Mouse (Mus musculus) embryonic facial prominence, embryonic 12.5 days (tissue): ENCODE data around the gene Rad51c. TPM values are rescaled to one million over a fixed set of nuclear protein-coding genes. Genes with fewer than 3 reads are reported as not detected.
A peak's percentile ranks its signal among the peaks of the same experiment; 100 is the strongest.
"Not testable (repeated sequence)": the region's sequence is repeated elsewhere in the genome, so short reads cannot be mapped to it uniquely, and the experiment has no call there.

ENCODE experiments used
- ATAC-seq: fragments of 200-750 bp; cut with Nextera tagmentation; 2 replicates; pipeline ENCODE4 v1.8.0; 2017; ENCODE audit not compliant: insufficient number of reproducible peaks, insufficient read depth, low FRiP score, low TSS enrichment
- H3K27ac ChIP-seq: fragments of 300-500 bp; sonication (generic); 2 replicates; pipeline ENCODE4 v1.5.1; 2016; ENCODE audit warnings: mild to moderate bottlenecking
- H3K27me3 ChIP-seq: fragments of 300-500 bp; sonication (generic); 2 replicates; pipeline ENCODE4 v1.6.1; 2016; ENCODE audit warnings: mild to moderate bottlenecking, moderate library complexity
- H3K36me3 ChIP-seq: fragments of 300-500 bp; sonication (generic); 2 replicates; pipeline ENCODE4 v1.6.1; 2016; ENCODE audit warnings: mild to moderate bottlenecking
- H3K4me1 ChIP-seq: fragments of 300-500 bp; sonication (generic); 2 replicates; pipeline ENCODE4 v1.6.1; 2016
- H3K4me2 ChIP-seq: fragments of 300-500 bp; sonication (generic); replicated peaks from 2 replicates; pipeline ENCODE4 v1.6.1; 2016; ENCODE audit warnings: mild to moderate bottlenecking, moderate library complexity
- H3K4me3 ChIP-seq: fragments of 300-500 bp; sonication (generic); 2 replicates; pipeline ENCODE4 v1.5.1; 2016; ENCODE audit warnings: mild to moderate bottlenecking
- H3K9ac ChIP-seq: fragments of 300-500 bp; sonication (generic); 2 replicates; pipeline ENCODE4 v1.6.1; 2016; ENCODE audit warnings: mild to moderate bottlenecking, moderate library complexity
- H3K9me3 ChIP-seq: fragments of 300-500 bp; sonication (generic); 2 replicates; pipeline ENCODE4 v1.6.1; 2016; ENCODE audit warnings: mild to moderate bottlenecking, moderate library complexity
- WGBS: fragments of 180-500 bp; shearing (Covaris S2); methylation state at CpG from one replicate; pipeline ENCODE4 v1.1.7; 2016; 5-methylcytosine and 5-hydroxymethylcytosine counted together
- polyA plus RNA-seq: library from polyadenylated mRNA; unstranded; fragments of >200 nt; fragmentation: Nextera tagmentation; extraction: Ambion mirVana; gene quantifications from 2 replicates; pipeline ENCODE4 v1.2.1, GENCODE M21; 2016

Rad51c gene
- polyA plus RNA-seq: 10.6 TPM in 2 replicates

DNA sequence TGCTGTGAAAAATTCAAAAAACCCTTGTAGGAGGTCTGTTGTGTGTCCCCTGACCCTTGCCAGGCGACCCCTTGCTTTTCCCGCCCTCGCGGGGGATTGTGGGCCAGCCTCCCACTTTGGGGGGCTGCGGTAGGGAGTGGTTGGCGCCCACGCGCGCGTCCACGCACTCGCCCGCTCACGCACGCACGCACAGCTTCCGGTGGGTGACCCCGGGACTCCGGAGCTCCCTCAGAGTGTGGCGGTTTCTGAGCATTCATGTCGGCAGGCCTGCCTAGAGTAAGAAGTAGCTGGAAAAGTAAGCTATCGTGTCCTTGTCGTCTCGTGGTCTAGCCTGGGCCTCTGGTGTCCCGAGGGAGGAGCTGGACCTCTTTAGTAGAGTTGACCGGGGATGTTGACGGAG is at the start of gene Rad51c, which contains the start of gene Tex14:
Rad51c (minus strand) TSS at position 79 of the 400 bp plus-strand sequence.
Tex14 (plus strand) TSS at position 190 of the 400 bp plus-strand sequence.
- peak within 1 kb of the TSS; percentile 55 for H3K9ac ChIP-seq
- no peaks in the 10 kb centered on the region for H3K9me3 ChIP-seq
- no peak for ATAC-seq
- peak within 1 kb of the TSS; percentile 46 for H3K4me3 ChIP-seq
- WGBS: 76% methylated on average over 27 of the region's 27 CpGs
- peaks cover 4% of the 10 kb centered on the region; the same call in 1 of the 2 replicates for H3K4me1 ChIP-seq
- H3K27me3 ChIP-seq: no peaks in the 10 kb centered on the region
- H3K27ac ChIP-seq: peak within 1 kb of the TSS; percentile 93
- H3K36me3 ChIP-seq: no peaks in the 10 kb centered on the region
- peak within 1 kb of the TSS; percentile 52 for H3K4me2 ChIP-seq

DNA sequence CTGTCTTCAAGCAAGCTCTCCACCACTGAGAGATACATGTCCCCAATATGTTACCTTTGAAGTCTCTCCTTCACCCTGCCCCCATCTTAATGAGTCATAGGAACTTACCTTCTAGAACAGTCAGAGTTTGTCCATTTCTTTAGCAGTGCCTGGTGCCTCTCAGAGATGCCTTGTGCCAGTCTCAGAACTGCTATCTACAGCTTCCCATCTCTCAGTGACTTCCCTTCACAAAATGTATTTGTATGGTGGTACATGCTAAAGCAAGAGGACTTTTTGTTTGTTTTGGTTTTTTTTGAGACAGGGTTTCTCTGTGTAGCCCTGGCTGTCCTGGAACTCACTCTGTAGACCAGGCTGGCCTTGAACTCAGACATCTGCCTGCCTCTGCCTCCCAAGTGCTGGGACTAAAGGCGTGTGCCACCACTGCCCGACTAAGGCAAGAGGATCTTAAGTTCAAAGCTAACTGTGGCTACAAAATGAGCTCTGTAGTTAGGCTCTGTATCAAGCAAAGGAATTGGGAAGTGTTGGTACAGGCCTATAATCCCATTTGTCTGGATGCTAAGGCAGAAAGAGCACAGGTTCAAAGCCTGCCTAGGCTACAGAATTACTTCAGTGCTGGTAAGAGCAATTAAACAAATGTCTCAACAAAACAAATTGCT is 49.4 kb upstream of the Rad51c start:
- Histone ChIP-seq H3K4me3 (no peak overlapping the region), H3K4me2 (no peak overlapping the region), H3K36me3 (no peaks in the 10 kb centered on the region), H3K27ac (no peak overlapping the region), H3K27me3 (no peaks in the 10 kb centered on the region), H3K9ac (no peak overlapping the region), H3K9me3 (no peaks in the 10 kb centered on the region), H3K4me1 (peaks cover 7% of the 10 kb centered on the region; the same call in 1 of the 2 replicates)
- no peak for ATAC-seq
- 85% methylated on average over 2 of the region's 2 CpGs for WGBS

DNA sequence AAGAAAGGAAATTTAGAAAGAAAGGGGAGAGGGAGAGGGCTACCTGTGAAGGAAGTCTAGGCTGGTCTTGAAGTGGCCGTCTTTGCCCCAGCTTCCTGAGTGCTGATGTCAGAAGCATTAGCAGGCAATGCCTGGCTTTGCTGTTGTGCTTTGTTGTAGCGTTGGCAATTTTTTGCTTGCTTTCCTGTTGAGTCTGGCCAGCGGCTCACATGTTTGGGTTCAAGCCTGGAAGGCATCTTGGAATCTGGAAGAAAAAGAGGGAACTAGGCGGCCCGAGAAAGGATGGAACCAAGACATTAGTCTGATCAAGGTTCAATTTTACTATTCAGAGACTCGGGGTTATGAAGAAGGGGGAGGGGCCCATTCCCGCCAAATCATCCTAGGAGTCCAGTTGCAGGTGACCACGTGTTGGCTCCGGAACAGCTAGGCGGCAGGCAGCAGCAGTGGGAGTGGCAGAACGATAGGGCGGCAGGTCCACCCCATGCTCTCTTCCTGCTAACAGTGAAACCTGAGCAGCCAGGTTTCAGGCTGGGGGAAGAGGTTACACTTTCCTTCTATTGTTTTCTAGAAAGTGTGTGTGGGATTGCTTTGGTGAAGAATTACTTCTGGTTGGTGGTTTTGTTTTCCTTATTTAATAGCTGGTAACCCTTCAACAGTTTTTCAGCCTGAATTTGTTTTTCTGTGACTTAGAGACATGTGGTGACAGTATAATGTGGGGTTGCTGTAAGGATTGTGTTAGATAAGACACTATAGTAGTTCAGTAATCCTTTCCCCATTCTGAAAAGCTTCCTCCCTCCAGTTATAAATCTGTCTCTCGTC is 48.7 kb upstream of the Rad51c start:
- WGBS: 18% methylated on average over 13 of the region's 13 CpGs
- Histone ChIP-seq H3K27me3 (no peaks in the 10 kb centered on the region), H3K36me3 (no peaks in the 10 kb centered on the region), H3K9me3 (no peaks in the 10 kb centered on the region), H3K4me1 (peaks cover 7% of the 10 kb centered on the region; the same call in 1 of the 2 replicates), H3K4me3 (no peak overlapping the region), H3K9ac (no peak overlapping the region), H3K4me2 (peak overlapping the region; percentile 14), H3K27ac (no peak overlapping the region)
- ATAC-seq: no peak

DNA sequence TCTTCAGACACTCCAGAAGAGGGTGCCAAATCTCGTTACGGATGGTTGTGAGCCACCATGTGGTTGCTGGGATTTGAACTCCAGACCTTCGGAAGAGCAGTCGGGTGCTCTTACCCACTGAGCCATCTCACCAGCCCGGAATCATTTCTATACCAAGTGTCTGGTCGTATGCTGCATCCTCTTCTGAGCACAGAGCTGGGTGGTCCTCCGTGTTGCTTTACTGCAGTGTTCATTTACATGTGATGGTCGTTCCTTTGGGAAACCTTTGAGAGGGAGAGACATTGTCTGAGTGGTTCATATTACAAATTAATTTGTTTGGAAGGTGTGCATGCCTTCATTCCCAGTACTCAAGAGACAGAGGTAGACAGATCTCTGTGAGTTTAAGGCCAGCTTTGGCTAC is 48.0 kb upstream of the Rad51c start:
- H3K9ac ChIP-seq, ATAC-seq, H3K4me1 ChIP-seq, H3K4me3 ChIP-seq, H3K36me3 ChIP-seq, H3K9me3 ChIP-seq, H3K27ac ChIP-seq, H3K27me3 ChIP-seq: not testable (repeated sequence)
- H3K4me2 ChIP-seq: peak overlapping the region; percentile 14
- 71% methylated on average over 8 of the region's 8 CpGs for WGBS

DNA sequence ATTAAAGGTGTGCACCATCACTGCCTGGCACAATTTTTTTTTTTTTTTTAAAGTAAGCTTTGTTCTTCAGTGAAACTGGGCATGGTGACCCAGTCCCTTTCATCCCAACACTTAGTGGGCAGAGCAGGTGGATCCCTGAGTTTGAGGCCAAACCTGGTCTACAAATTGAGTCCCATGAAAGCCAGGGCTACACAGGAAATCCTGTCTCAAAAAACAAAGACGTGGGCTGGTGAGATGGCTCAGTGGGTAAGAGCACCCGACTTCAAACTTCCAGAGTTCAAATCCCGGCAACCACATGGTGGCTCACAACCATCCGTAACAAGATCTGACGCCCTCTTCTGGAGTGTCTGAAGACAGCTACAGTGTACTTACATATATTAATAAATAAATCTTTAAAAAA is 45.1 kb upstream of the Rad51c start:
- WGBS: 61% methylated on average over 5 of the region's 5 CpGs
- H3K27me3 ChIP-seq, H3K4me1 ChIP-seq, H3K4me3 ChIP-seq, H3K36me3 ChIP-seq, ATAC-seq, H3K9ac ChIP-seq, H3K9me3 ChIP-seq, H3K27ac ChIP-seq, H3K4me2 ChIP-seq: not testable (repeated sequence)

DNA sequence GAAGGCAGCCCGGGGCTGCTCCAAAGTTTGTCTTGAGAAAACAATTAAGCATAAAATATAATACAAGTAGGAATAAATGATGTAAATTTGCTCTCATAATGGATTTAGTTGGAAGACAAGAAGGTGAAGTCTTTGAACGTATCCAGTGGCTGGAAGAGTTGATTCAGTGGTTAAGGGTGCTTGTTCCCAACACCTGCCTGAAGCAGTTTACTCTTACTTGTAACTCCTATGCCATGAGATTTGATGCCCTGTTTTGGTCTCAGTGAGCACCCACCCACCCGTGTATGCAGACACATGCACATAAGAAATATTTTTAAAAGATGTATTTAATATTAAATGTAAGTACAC is 44.4 kb upstream of the Rad51c start:
- no peak overlapping the region for H3K4me3 ChIP-seq
- H3K9me3 ChIP-seq: no peaks in the 10 kb centered on the region
- ATAC-seq: no peak
- peak overlapping the region; percentile 72 for H3K27ac ChIP-seq
- H3K4me1 ChIP-seq: peaks cover 7% of the 10 kb centered on the region; the same call in 1 of the 2 replicates
- no peaks in the 10 kb centered on the region for H3K36me3 ChIP-seq
- no peak overlapping the region for H3K9ac ChIP-seq
- 13% methylated on average over 3 of the region's 3 CpGs for WGBS
- H3K4me2 ChIP-seq: no peak overlapping the region
- no peaks in the 10 kb centered on the region for H3K27me3 ChIP-seq

DNA sequence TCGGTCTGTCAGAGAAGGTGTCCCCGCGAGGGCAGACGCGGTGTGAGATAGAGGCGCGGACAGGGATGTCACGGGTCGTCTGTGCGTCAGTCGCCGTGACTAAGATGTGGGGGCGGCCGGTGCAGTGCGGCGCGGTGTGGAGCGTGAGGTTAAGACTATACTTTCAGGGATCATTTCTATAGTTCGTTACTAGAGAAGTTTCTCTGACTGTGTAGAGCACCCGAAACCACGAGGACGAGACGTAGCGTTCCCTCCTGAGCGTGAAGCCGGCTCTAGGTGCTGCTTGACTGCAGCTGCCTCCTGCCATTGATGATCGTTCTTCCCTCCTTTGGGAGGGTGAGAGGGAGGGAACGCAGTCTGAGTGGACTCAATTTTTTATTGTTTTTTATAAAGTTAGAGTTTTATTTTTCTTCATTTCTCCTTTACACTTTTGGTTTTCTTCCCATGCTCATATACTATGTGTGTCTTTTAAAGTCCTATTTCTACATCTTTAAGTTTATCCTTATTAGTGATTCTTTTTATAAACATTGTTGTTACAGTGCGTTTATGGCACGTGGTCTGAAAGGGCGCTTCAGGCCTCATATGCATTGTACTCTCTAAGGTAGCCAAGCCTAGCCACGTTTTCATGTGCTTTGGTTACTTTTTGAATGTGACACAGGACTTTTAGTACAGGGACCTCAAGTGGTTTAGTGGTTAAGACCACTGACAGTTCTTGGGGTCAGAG is 43.9 kb upstream of the Rad51c start:
- H3K9me3 ChIP-seq, H3K4me2 ChIP-seq, H3K36me3 ChIP-seq, H3K4me1 ChIP-seq, H3K27me3 ChIP-seq, H3K4me3 ChIP-seq, H3K9ac ChIP-seq: not testable (repeated sequence)
- WGBS: under 1% methylated on average over 6 of the region's 32 CpGs
- ATAC-seq: peak; percentile 96
- peak overlapping the region; percentile 72 for H3K27ac ChIP-seq

DNA sequence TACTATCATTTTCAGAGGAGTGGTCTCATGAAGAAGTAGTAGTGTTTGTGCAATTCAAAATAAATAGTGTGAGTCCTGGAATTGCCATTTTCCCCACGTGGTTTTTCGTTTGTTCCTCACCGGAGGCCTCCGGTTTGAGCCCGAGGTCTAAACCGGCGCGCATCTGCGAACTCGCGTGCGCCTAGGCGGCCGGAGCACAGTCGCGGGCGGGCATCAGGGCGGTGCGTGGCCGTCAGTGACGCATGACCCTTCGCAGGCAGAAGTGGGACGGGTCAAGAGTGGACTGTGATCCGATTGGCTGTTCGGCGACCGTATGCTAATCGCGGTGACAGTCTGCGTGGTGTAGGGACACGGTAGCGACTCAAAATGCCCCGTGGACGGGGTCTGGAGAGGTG is 43.3 kb upstream of the Rad51c start:
- H3K4me2 ChIP-seq: peak overlapping the region; percentile 58
- not testable (repeated sequence) for H3K9me3 ChIP-seq, H3K27me3 ChIP-seq, H3K4me1 ChIP-seq, H3K36me3 ChIP-seq
- 0 out of 2 replicates have a peak overlapping the region, but pooled peaks have one; percentile 24 for H3K9ac ChIP-seq
- H3K4me3 ChIP-seq: peak overlapping the region; percentile 36
- ATAC-seq: peak; percentile 91
- 0 out of 2 replicates have a peak overlapping the region, but pooled peaks have one; percentile 50 for H3K27ac ChIP-seq
- under 1% methylated on average over 32 of the region's 34 CpGs for WGBS

DNA sequence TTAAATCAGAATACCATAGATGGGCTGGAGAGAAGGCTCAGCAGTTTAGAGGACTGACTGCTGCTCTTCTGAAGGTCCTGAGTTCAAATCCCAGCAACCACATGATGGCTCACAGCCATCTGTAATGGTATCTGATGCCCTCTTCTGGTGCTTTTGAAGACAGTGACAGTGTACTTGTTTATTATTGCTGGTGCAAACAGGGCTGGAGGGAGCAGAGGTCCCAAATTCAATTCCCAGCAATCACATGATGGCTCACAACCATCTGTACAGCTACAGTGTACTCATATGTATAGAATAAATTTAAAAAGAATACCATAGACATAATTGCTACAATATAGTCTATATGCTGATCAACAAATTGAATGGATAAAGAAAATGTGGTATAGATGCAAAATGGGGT is 42.7 kb upstream of the Rad51c start:
- Histone ChIP-seq H3K4me2 (no peak overlapping the region), H3K27ac (no peak overlapping the region), H3K9ac (no peak overlapping the region), H3K9me3 (no peaks in the 10 kb centered on the region), H3K36me3 (no peaks in the 10 kb centered on the region), H3K4me1 (no peaks in the 10 kb centered on the region), H3K27me3 (no peaks in the 10 kb centered on the region), H3K4me3 (no peak overlapping the region)
- no peak for ATAC-seq

DNA sequence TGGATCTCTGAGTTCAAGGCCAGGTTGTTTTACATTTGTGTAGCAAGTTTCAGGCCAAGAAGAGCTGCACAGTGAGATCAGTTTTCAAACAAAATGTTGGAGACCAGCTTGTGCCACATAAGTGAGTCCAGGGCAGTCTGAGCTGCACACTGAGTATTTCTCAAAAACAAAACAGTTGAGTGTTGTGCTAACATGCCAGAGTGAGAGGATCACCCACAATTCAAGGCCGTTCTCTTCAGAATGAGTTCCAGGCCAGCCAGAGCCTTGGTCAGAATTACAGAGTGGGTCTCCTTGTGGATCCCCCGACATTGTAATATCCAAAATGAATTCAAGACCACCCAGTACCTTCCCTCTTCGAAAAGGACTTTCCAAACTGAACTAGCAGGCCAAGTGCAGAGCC is 41.4 kb upstream of the Rad51c start:
- Histone ChIP-seq H3K27ac (no peak overlapping the region), H3K4me3 (no peak overlapping the region), H3K4me2 (no peak overlapping the region), H3K27me3 (no peaks in the 10 kb centered on the region), H3K4me1 (no peaks in the 10 kb centered on the region), H3K36me3 (no peaks in the 10 kb centered on the region), H3K9me3 (no peaks in the 10 kb centered on the region), H3K9ac (no peak overlapping the region)
- WGBS: 79% methylated on average over 3 of the region's 3 CpGs
- no peak for ATAC-seq

DNA sequence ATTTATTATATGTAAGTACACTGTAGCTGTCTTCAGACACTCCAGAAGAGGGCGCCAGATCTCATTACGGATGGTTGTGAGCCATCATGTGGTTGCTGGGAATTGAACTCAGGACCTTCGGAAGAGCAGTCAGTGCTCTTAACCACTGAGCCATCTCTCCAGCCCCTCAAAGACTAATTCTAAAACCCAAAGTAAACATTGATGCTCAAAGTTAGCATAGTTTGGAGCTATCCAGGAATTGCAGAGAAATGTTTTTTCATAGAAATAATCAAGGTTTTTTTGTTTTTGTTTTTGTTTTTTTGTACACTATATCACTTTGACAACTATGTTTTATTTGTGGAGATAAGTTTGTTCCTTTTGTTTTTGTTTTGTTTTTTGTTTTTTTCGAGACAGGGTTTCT is 40.8 kb upstream of the Rad51c start:
- H3K36me3 ChIP-seq, H3K4me1 ChIP-seq, H3K9me3 ChIP-seq, H3K4me3 ChIP-seq, H3K9ac ChIP-seq, H3K4me2 ChIP-seq, ATAC-seq, H3K27me3 ChIP-seq, H3K27ac ChIP-seq: not testable (repeated sequence)
- 50% methylated on average over 4 of the region's 4 CpGs for WGBS
